Mouse (Mus musculus) CH12.LX (cell line): ENCODE data around the gene Tmem145. TPM values are rescaled to one million over a fixed set of nuclear protein-coding genes. Genes with fewer than 3 reads are reported as not detected.

Source experiments
- DNase-seq: peaks from one replicate; pipeline ENCODE4 v3.0.0-alpha.2; 2013; ENCODE audit errors: extremely low read depth
- H3K27ac ChIP-seq: 2 replicates; pipeline ENCODE4 v1.5.1; 2012; ENCODE audit warnings: low read depth, mild to moderate bottlenecking, control low read depth, moderate library complexity; ENCODE audit not compliant: insufficient read depth
- H3K27me3 ChIP-seq: replicated peaks from 2 replicates; pipeline ENCODE3; 2012; ENCODE audit warnings: inconsistent platforms
- H3K36me3 ChIP-seq, 2 experiments: replicated peaks in 1 of 2; 2 replicates each; pipeline versions ENCODE3 to v1.6.1; 2012; ENCODE audit warnings: inconsistent platforms in 1 of 2, low read length in 1 of 2, mild to moderate bottlenecking in 1 of 2, mixed read lengths in 1 of 2, moderate library complexity in 1 of 2; ENCODE audit not compliant: control insufficient read depth in 1 of 2, insufficient read depth in 1 of 2
- H3K4me1 ChIP-seq, 2 experiments: 2 replicates each; pipeline ENCODE4 v1.6.1; 2012; ENCODE audit warnings: inconsistent platforms in 1 of 2, moderate library complexity in 1 of 2; ENCODE audit not compliant: insufficient read depth in 2 of 2, control insufficient read depth in 1 of 2
- H3K4me2 ChIP-seq: 2 replicates; pipeline ENCODE4 v1.6.1; 2012; ENCODE audit warnings: low read depth, mild to moderate bottlenecking, control low read depth; ENCODE audit not compliant: poor library complexity, insufficient read depth, severe bottlenecking
- H3K4me3 ChIP-seq, 3 experiments: fragments of 150-350 bp in 1 of 3; sonication (generic) in 1 of 3; replicated peaks in 1 of 3; 2 replicates each; pipeline versions ENCODE3 to v1.5.1; 2011 to 2012; ENCODE audit warnings: low read depth in 2 of 3, low read length in 2 of 3, mild to moderate bottlenecking in 2 of 3, moderate library complexity in 2 of 3, control low read depth in 1 of 3, improper control_type of control experiment in 1 of 3, inconsistent platforms in 1 of 3, mixed read lengths in 1 of 3; ENCODE audit not compliant: poor library complexity in 1 of 3
- H3K79me2 ChIP-seq: replicated peaks from 2 replicates; pipeline ENCODE4 v1.6.1; 2012; ENCODE audit warnings: mild to moderate bottlenecking, moderate library complexity; ENCODE audit not compliant: control insufficient read depth, poor library complexity, insufficient read depth, severe bottlenecking; ENCODE audit errors: extremely low read depth
- H3K9ac ChIP-seq: 2 replicates; pipeline ENCODE4 v1.6.1; 2012; ENCODE audit warnings: low read depth, mild to moderate bottlenecking, control low read depth, moderate library complexity; ENCODE audit not compliant: insufficient read depth
- H3K9me3 ChIP-seq: replicated peaks from 2 replicates; pipeline ENCODE3; 2012; ENCODE audit warnings: low read length, inconsistent platforms, mixed read lengths
- CHD1 ChIP-seq: IDR thresholded peaks from 2 replicates; pipeline ENCODE4 v1.6.1; 2012; ENCODE audit warnings: low read depth, low read length, improper control_type of control experiment, inconsistent platforms
- CHD2 ChIP-seq: IDR thresholded peaks from 2 replicates; pipeline ENCODE4 v1.6.1; 2011; ENCODE audit warnings: low read length, improper control_type of control experiment
- CTCF ChIP-seq, 2 experiments: IDR thresholded peaks in 1 of 2; conservative IDR thresholded peaks in 1 of 2; 2 replicates each; pipeline ENCODE4 v1.5.1; 2011 to 2012; ENCODE audit warnings: low read depth in 2 of 2, low read length in 2 of 2, improper control_type of control experiment in 1 of 2, inconsistent platforms in 1 of 2, mild to moderate bottlenecking in 1 of 2, moderate library complexity in 1 of 2
- E2F4 ChIP-seq: IDR thresholded peaks from 2 replicates; pipeline ENCODE4 v1.6.1; 2011; ENCODE audit warnings: low read depth, low read length, improper control_type of control experiment; ENCODE audit not compliant: insufficient replicate concordance
- ELF1 ChIP-seq: IDR thresholded peaks from 2 replicates; pipeline ENCODE4 v1.6.1; 2014; ENCODE audit warnings: low read depth, mild to moderate bottlenecking, inconsistent platforms, low read length, improper control_type of control experiment
- EP300 ChIP-seq: IDR thresholded peaks from 2 replicates; pipeline ENCODE4 v1.6.1; 2011; ENCODE audit warnings: low read length, improper control_type of control experiment
- IRF4 ChIP-seq: IDR thresholded peaks from 2 replicates; pipeline ENCODE4 v1.6.1; 2014; ENCODE audit warnings: low read depth, mild to moderate bottlenecking, inconsistent platforms, low read length, improper control_type of control experiment
- JUND ChIP-seq: conservative IDR thresholded peaks from 2 replicates; pipeline ENCODE4 v1.6.1; 2011; ENCODE audit warnings: low read depth, low read length, improper control_type of control experiment
- KAT2A ChIP-seq: IDR thresholded peaks from 2 replicates; pipeline ENCODE4 v1.6.1; 2012; ENCODE audit warnings: low read length, improper control_type of control experiment, inconsistent platforms; ENCODE audit not compliant: insufficient replicate concordance
- MAFK ChIP-seq: IDR thresholded peaks from 2 replicates; pipeline ENCODE4 v1.6.1; 2011; ENCODE audit warnings: low read length, improper control_type of control experiment; ENCODE audit not compliant: insufficient replicate concordance
- MAZ ChIP-seq: IDR thresholded peaks from 2 replicates; pipeline ENCODE4 v1.6.1; 2012; ENCODE audit warnings: low read depth, mild to moderate bottlenecking, inconsistent platforms, low read length, improper control_type of control experiment, moderate library complexity
- MYC ChIP-seq: IDR thresholded peaks from 2 replicates; pipeline ENCODE4 v1.6.1; 2011; ENCODE audit warnings: low read depth, mild to moderate bottlenecking, improper control_type of control experiment, low read length
- NELFE ChIP-seq: IDR thresholded peaks from 2 replicates; pipeline ENCODE4 v1.6.1; 2011; ENCODE audit warnings: low read depth, low read length, improper control_type of control experiment
- NRF1 ChIP-seq: IDR thresholded peaks from 2 replicates; pipeline ENCODE4 v1.6.1; 2014; ENCODE audit warnings: low read depth, mild to moderate bottlenecking, inconsistent platforms, low read length, improper control_type of control experiment, moderate library complexity
- PAX5 ChIP-seq: IDR thresholded peaks from 2 replicates; pipeline ENCODE4 v1.6.1; 2012; ENCODE audit warnings: low read length, inconsistent platforms, mixed read lengths
- POLR2AphosphoS2 ChIP-seq: IDR thresholded peaks from 2 replicates; pipeline ENCODE4 v1.6.1; 2011; ENCODE audit warnings: low read depth, low read length, improper control_type of control experiment
- SIN3A ChIP-seq: IDR thresholded peaks from 2 replicates; pipeline ENCODE4 v1.6.1; 2012; ENCODE audit warnings: low read length, improper control_type of control experiment, inconsistent platforms
- SMC3 ChIP-seq: IDR thresholded peaks from 2 replicates; pipeline ENCODE4 v1.6.1; 2011; ENCODE audit warnings: low read depth, low read length, improper control_type of control experiment
- TCF12 ChIP-seq: IDR thresholded peaks from 2 replicates; pipeline ENCODE4 v1.6.1; 2014; ENCODE audit warnings: low read depth, mild to moderate bottlenecking, inconsistent platforms, low read length, improper control_type of control experiment
- UBTF ChIP-seq: IDR thresholded peaks from 2 replicates; pipeline ENCODE4 v1.6.1; 2012; ENCODE audit warnings: low read depth, mild to moderate bottlenecking, inconsistent platforms, low read length, improper control_type of control experiment, moderate library complexity
- ZC3H11A ChIP-seq: IDR thresholded peaks from 2 replicates; pipeline ENCODE4 v1.6.1; 2012; ENCODE audit warnings: low read depth, mild to moderate bottlenecking, inconsistent platforms, low read length, improper control_type of control experiment
- ZKSCAN1 ChIP-seq: IDR thresholded peaks from 2 replicates; pipeline ENCODE4 v1.6.1; 2012; ENCODE audit warnings: low read depth, inconsistent platforms, low read length, improper control_type of control experiment, borderline replicate concordance
- dilution Hi-C: fragments of 300-500 bp; cut with MboI; formaldehyde crosslinking; loops from 2 replicates; pipeline ENCODE4 v1.14.3; 2020; ENCODE audit warnings: low sequenced_read_pairs; ENCODE audit not compliant: extremely low pct_unique_long_range_greater_than_20kb, extremely low pct_ligation_motif_present
- in situ Hi-C: fragments of 300-500 bp; cut with MboI; formaldehyde crosslinking; loops from 3 replicates; pipeline ENCODE4 v1.14.3; 2019; ENCODE audit warnings: low sequenced_read_pairs, low pct_ligation_motif_present, low pct_unique_long_range_greater_than_20kb, mixed read lengths
- polyA plus RNA-seq: library from polyadenylated mRNA; unstranded; fragments of >175 nt; gene quantifications from 2 replicates; pipeline ENCODE4 v1.2.1, GENCODE M21; 2012; ENCODE audit warnings: low read depth; ENCODE audit not compliant: insufficient read length
- total RNA-seq, 2 experiments: library from RNA; depleted of rRNA; stranded (reverse); fragments of 300-350 nt in 1 of 2; fragments of >200 nt in 1 of 2; gene quantifications; 2 replicates each; pipeline ENCODE4 v1.2.3; 2012 to 2014

Tmem145 gene
- total and polyA plus RNA-seq, 3 experiments, result 0.10 TPM; not detected in 2

- TF ChIP-seq CTCF (conservative IDR thresholded peaks at IDR 0.05 in 1 of 2, IDR thresholded peaks at IDR 0.05 in 1 of 2; ENCODE audit: low read depth in 2 of 2, low read length in 2 of 2) (no peak), E2F4 (no peak), ZKSCAN1 (no peak), MYC (no peak), ZC3H11A (no peak)
- Histone ChIP-seq H3K4me3 (no peak overlapping the region), H3K4me2 (no peak overlapping the region), H3K9ac (no peak overlapping the region), H3K79me2 (no peaks in the 10 kb centered on the region), H3K9me3 (no peaks in the 10 kb centered on the region), H3K27ac (no peak overlapping the region), H3K27me3 (peaks cover 87% of the 10 kb centered on the region), H3K4me1 (peaks cover 0 to 3% of the 10 kb centered on the region in 2 experiments; a peak in 2 of 4 replicates), H3K36me3 (no peaks in the 10 kb centered on the region)
- no peak for DNase-seq
- dilution Hi-C loops, result no loop called here
- in situ Hi-C loops, result no loop called here
These were observed 2.9 kb downstream of the Tmem145 start for GRCm38 (mm10) chr7:25308702-25309318.

DNA sequence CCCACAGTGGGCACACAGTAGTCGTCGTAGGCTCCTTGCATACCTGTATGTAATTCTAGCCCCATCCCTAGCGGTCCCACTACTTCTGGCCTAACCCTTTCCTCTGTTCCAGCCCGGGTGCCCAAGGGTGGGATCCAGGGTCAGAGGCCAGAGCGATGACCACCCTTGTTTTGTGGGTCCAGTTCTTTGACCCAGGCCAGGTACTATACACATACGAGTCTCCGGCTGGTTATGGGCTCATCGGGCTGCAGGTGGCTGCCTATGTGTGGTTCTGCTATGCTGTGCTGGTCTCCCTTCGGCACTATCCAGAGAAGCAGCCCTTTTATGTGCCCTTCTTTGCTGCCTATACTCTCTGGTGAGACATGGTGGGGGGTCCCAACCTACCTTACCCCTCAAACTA lies 3.5 kb downstream of the Tmem145 start:
- H3K27ac ChIP-seq, result no peak overlapping the region
- H3K4me3 ChIP-seq, result no peak overlapping the region
- no peak for DNase-seq
- dilution Hi-C loops, result no loop called here
- peaks cover 0 to 5% of the 10 kb centered on the region in 2 experiments; a peak in 2 of 4 replicates for H3K4me1 ChIP-seq
- TF ChIP-seq PAX5, result no peak
- TF ChIP-seq ZC3H11A, result no peak
- no peak for TF ChIP-seq MAFK
- TF ChIP-seq JUND, result no peak
- no peak for TF ChIP-seq ZKSCAN1
- TF ChIP-seq SMC3, result no peak
- no peak for TF ChIP-seq POLR2AphosphoS2
- TF ChIP-seq TCF12, result no peak
- no peak for TF ChIP-seq EP300
- TF ChIP-seq ELF1, result no peak
- no peak overlapping the region for H3K9ac ChIP-seq
- H3K9me3 ChIP-seq, result no peaks in the 10 kb centered on the region
- no peaks in the 10 kb centered on the region for H3K36me3 ChIP-seq
- peaks cover 88% of the 10 kb centered on the region for H3K27me3 ChIP-seq
- in situ Hi-C loops, result no loop called here
- H3K79me2 ChIP-seq, result no peaks in the 10 kb centered on the region
- H3K4me2 ChIP-seq, result no peak overlapping the region

- H3K4me1 ChIP-seq, result peaks cover 7 to 13% of the 10 kb centered on the region in 2 experiments; a peak in 3 of 4 replicates
- peaks cover 89% of the 10 kb centered on the region for H3K27me3 ChIP-seq
These were observed 5.3 kb downstream of the Tmem145 start for GRCm38 (mm10) chr7:25311193-25311592.

More at GRCm38 (mm10) chr7:25311193-25311592, 5.3 kb downstream of the Tmem145 start:
- no peak for DNase-seq
- no peak overlapping the region for H3K27ac ChIP-seq
- TF ChIP-seq CHD1, result no peak
- no peak for TF ChIP-seq SIN3A
- no peak for TF ChIP-seq TCF12
- no peak for TF ChIP-seq MAZ
- no peak for TF ChIP-seq NRF1
- no peak for TF ChIP-seq E2F4
- no peak for TF ChIP-seq CHD2
- TF ChIP-seq IRF4, result no peak
- no peak for TF ChIP-seq UBTF
- TF ChIP-seq KAT2A, result no peak
- TF ChIP-seq NELFE, result no peak
- H3K9ac ChIP-seq, result no peak overlapping the region
- no peaks in the 10 kb centered on the region for H3K79me2 ChIP-seq
- no peaks in the 10 kb centered on the region for H3K9me3 ChIP-seq
- dilution Hi-C loops, result no loop called here
- no peaks in the 10 kb centered on the region for H3K36me3 ChIP-seq
- H3K4me3 ChIP-seq, result no peak overlapping the region
- H3K4me2 ChIP-seq, result no peak overlapping the region
- in situ Hi-C loops, result no loop called here
